Mouse (Mus musculus) heart, embryonic 15.5 days (tissue): ENCODE measurements at regions not wholly inside any gene's neighbourhood (a gene's known extent, or its start where the extent isn't known, plus 50 kb on each side); places are given as distances from the start of the nearest gene placed in this dataset.
A peak's percentile ranks its signal among the peaks of the same experiment; 100 is the strongest.

Experiments used
- ATAC-seq: fragments of 200-750 bp; cut with Nextera tagmentation; replicated peaks from 2 replicates; pipeline ENCODE4 v1.8.0; 2017; ENCODE audit warnings: low read depth, moderate TSS enrichment; ENCODE audit not compliant: insufficient number of reproducible peaks, insufficient read depth, low FRiP score
- H3K27ac ChIP-seq: fragments of 300-500 bp; sonication (generic); 2 replicates; pipeline ENCODE4 v1.5.1; 2015; ENCODE audit warnings: mild to moderate bottlenecking, inconsistent platforms
- H3K27me3 ChIP-seq: fragments of 300-500 bp; sonication (generic); 2 replicates; pipeline ENCODE4 v1.6.1; 2015; ENCODE audit warnings: inconsistent platforms
- H3K36me3 ChIP-seq: fragments of 300-500 bp; sonication (generic); 2 replicates; pipeline ENCODE4 v1.6.1; 2015; ENCODE audit warnings: mild to moderate bottlenecking, inconsistent platforms
- H3K4me1 ChIP-seq: fragments of 300-500 bp; sonication (generic); replicated peaks from 2 replicates; pipeline ENCODE4 v1.6.1; 2015; ENCODE audit warnings: inconsistent platforms
- H3K4me2 ChIP-seq: fragments of 300-500 bp; sonication (generic); 2 replicates; pipeline ENCODE4 v1.6.1; 2015; ENCODE audit warnings: inconsistent platforms, mild to moderate bottlenecking, moderate library complexity
- H3K4me3 ChIP-seq: fragments of 300-500 bp; sonication (generic); 2 replicates; pipeline ENCODE4 v1.5.1; 2015; ENCODE audit warnings: mild to moderate bottlenecking, inconsistent platforms
- H3K9ac ChIP-seq: fragments of 300-500 bp; sonication (generic); 2 replicates; pipeline ENCODE4 v1.6.1; 2015; ENCODE audit warnings: mild to moderate bottlenecking, inconsistent platforms
- H3K9me3 ChIP-seq: fragments of 300-500 bp; sonication (generic); replicated peaks from 2 replicates; pipeline ENCODE4 v1.6.1; 2016; ENCODE audit warnings: inconsistent platforms
- WGBS: fragments of 180-500 bp; shearing (Covaris S2); methylation state at CpG from one replicate; pipeline ENCODE4 v1.1.7; 2015; ENCODE audit warnings: mixed read lengths; 5-methylcytosine and 5-hydroxymethylcytosine counted together

- Histone ChIP-seq H3K36me3 (no peaks in the 10 kb centered on the region), H3K4me2 (no peak overlapping the region), H3K9ac (no peak overlapping the region), H3K9me3 (no peaks in the 10 kb centered on the region), H3K27ac (no peak overlapping the region), H3K4me1 (no peaks in the 10 kb centered on the region), H3K27me3 (no peaks in the 10 kb centered on the region), H3K4me3 (no peak overlapping the region)
- WGBS, result 89% methylated on average over 6 of the region's 6 CpGs
- ATAC-seq, result no peak
These were observed 562.4 kb downstream of the Nebl start for GRCm38 (mm10) chr2:17168896-17169295.

DNA sequence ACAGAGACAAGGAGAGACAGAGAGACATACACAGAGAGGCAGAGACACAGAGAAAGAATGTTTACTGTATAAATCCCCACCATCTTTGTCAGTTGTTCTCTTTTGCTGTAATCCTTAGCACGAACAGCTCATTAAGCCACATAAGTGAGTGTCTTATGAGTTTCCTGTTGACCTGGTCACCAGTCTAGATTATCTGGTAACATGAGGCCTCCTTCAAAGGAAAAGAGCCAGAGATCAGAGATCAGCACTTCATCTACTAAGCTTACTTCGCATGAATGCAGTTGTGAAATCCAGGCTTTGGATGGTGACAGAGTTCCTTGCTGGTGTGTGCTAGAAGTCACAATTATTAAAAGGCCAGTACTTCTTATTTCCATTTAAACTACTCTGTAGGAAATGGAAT is 566.2 kb downstream of the Nebl start:
- H3K27me3 ChIP-seq, result no peaks in the 10 kb centered on the region
- no peaks in the 10 kb centered on the region for H3K4me1 ChIP-seq
- ATAC-seq, result no peak
- no peaks in the 10 kb centered on the region for H3K9me3 ChIP-seq
- H3K36me3 ChIP-seq, result no peaks in the 10 kb centered on the region
- no peak overlapping the region for H3K9ac ChIP-seq
- no peak overlapping the region for H3K4me2 ChIP-seq
- no peak overlapping the region for H3K4me3 ChIP-seq
- 41% methylated on average over 2 of the region's 2 CpGs for WGBS
- no peak overlapping the region for H3K27ac ChIP-seq

DNA sequence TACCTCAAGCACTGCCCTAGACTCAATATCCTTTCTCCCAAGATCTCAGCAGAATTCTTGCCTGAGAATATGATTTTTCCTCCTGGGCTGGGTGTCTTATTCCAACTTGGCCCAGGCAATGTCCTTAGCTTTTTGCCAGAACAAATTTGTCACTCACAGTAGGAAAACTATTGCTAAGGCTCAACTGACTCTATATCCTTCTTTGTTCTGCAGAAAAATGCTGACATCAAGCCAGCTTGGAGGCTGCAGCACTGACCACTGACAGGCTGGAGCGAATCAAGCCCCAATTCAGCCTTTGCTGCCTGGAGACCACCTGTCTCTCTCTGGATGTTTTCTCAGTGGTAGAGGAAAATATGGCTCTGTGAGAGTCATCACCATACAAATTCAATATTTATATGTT is 572.8 kb downstream of the Nebl start:
- no peak for ATAC-seq
- Histone ChIP-seq H3K9ac (no peak overlapping the region), H3K27me3 (no peaks in the 10 kb centered on the region), H3K4me1 (no peaks in the 10 kb centered on the region), H3K27ac (no peak overlapping the region), H3K4me2 (no peak overlapping the region), H3K36me3 (no peaks in the 10 kb centered on the region), H3K9me3 (no peaks in the 10 kb centered on the region), H3K4me3 (no peak overlapping the region)
- WGBS, result 71% methylated on average over 1 of the region's 1 CpGs

DNA sequence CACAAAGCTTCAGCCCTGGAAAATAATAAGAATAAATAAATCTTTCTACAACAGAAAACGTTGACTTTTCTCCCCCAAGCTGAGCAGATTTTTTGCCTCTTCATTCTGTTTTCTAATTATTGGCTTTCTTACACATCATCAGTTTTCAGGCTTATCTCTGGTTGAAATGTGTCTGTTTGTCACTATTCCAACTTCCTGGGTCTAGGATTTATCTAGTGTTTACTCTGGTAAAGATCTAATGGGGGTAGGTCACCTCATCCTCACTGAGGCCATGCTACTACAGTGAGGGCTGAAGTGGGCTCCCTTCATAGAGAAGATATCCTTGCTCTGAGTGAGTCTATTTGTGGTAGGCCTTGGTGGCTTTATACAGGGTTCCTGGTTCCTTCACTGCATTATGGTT is 573.9 kb downstream of the Nebl start:
- H3K27me3 ChIP-seq, result no peaks in the 10 kb centered on the region
- H3K4me2 ChIP-seq, result no peak overlapping the region
- H3K27ac ChIP-seq, result no peak overlapping the region
- no peaks in the 10 kb centered on the region for H3K36me3 ChIP-seq
- ATAC-seq, result no peak
- H3K4me1 ChIP-seq, result no peaks in the 10 kb centered on the region
- 47% methylated on average over 1 of the region's 1 CpGs for WGBS
- H3K9me3 ChIP-seq, result no peaks in the 10 kb centered on the region
- H3K4me3 ChIP-seq, result no peak overlapping the region
- no peak overlapping the region for H3K9ac ChIP-seq

GRCm38 (mm10) chr2:17155596-17155995 is 575.7 kb downstream of the Nebl start:
- WGBS, result 68% methylated on average over 2 of the region's 2 CpGs
- H3K36me3 ChIP-seq, result no peaks in the 10 kb centered on the region
- no peak overlapping the region for H3K4me3 ChIP-seq
- 0 out of 2 replicates have a peak, but pooled peaks have one; percentile 22 for ATAC-seq
- no peak overlapping the region for H3K9ac ChIP-seq
- no peaks in the 10 kb centered on the region for H3K4me1 ChIP-seq
- H3K27ac ChIP-seq, result no peak overlapping the region
- no peaks in the 10 kb centered on the region for H3K9me3 ChIP-seq
- H3K27me3 ChIP-seq, result no peaks in the 10 kb centered on the region
- H3K4me2 ChIP-seq, result no peak overlapping the region

GRCm38 (mm10) chr2:17123626-17124025 is 607.6 kb downstream of the Nebl start:
- no peak for ATAC-seq
- Histone ChIP-seq H3K4me3 (no peak overlapping the region), H3K9me3 (no peaks in the 10 kb centered on the region), H3K9ac (no peak overlapping the region), H3K36me3 (no peaks in the 10 kb centered on the region), H3K4me2 (no peak overlapping the region), H3K27me3 (no peaks in the 10 kb centered on the region), H3K4me1 (no peaks in the 10 kb centered on the region), H3K27ac (no peak overlapping the region)
- 78% methylated on average over 4 of the region's 4 CpGs for WGBS

DNA sequence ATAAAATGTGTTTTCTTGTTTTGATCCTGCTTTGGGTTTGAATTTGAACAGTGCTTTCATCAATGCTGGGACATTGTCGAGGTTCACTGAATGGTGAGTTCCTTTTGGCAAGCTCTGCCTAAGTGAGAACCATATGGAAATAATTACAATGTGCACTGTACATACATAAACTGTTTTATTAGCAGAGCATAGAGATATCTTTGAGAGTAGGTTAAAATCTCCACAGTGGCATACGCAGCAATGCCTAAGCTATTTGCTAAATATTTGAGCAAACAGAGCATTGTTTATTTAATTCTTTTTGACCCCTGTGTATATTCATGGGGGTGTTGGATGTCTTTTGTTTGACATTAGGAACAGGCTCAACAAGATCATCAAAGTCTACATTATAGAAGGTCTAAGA is 614.0 kb downstream of the Nebl start:
- Histone ChIP-seq H3K4me3 (no peak overlapping the region), H3K27ac (no peak overlapping the region), H3K4me2 (no peak overlapping the region), H3K36me3 (no peaks in the 10 kb centered on the region), H3K4me1 (no peaks in the 10 kb centered on the region), H3K9me3 (no peaks in the 10 kb centered on the region), H3K27me3 (no peaks in the 10 kb centered on the region), H3K9ac (no peak overlapping the region)
- ATAC-seq, result no peak
- 62% methylated on average over 2 of the region's 2 CpGs for WGBS

GRCm38 (mm10) chr2:17111177-17111576 is 620.1 kb downstream of the Nebl start:
- whole genome bisulfite sequencing, result 29% methylated on average over 1 of the region's 1 CpGs
- Histone ChIP-seq H3K4me2 (no peak overlapping the region), H3K36me3 (no peaks in the 10 kb centered on the region), H3K27me3 (no peaks in the 10 kb centered on the region), H3K9ac (no peak overlapping the region), H3K27ac (no peak overlapping the region), H3K4me3 (no peak overlapping the region), H3K4me1 (no peaks in the 10 kb centered on the region), H3K9me3 (no peaks in the 10 kb centered on the region)
- ATAC-seq, result no peak

- ATAC-seq, result no peak
- H3K4me1 ChIP-seq, result no peaks in the 10 kb centered on the region
- H3K36me3 ChIP-seq, result no peaks in the 10 kb centered on the region
- H3K27me3 ChIP-seq, result no peaks in the 10 kb centered on the region
- no peak overlapping the region for H3K9ac ChIP-seq
- no peak overlapping the region for H3K4me2 ChIP-seq
- H3K9me3 ChIP-seq, result peaks cover 14% of the 10 kb centered on the region
- no peak overlapping the region for H3K4me3 ChIP-seq
- H3K27ac ChIP-seq, result no peak overlapping the region
These were observed 630.1 kb downstream of the Nebl start for GRCm38 (mm10) chr2:17101161-17101560.

- 0 out of 2 replicates have a peak, but pooled peaks cover 3% of the 10 kb centered on the region for H3K4me1 ChIP-seq
- H3K9me3 ChIP-seq, result peaks cover 14% of the 10 kb centered on the region
- no peak overlapping the region for H3K4me3 ChIP-seq
- WGBS, result 69% methylated on average over 20 of the region's 20 CpGs
- no peaks in the 10 kb centered on the region for H3K36me3 ChIP-seq
- H3K27ac ChIP-seq, result no peak overlapping the region
- no peaks in the 10 kb centered on the region for H3K27me3 ChIP-seq
- no peak overlapping the region for H3K9ac ChIP-seq
- H3K4me2 ChIP-seq, result no peak overlapping the region
- ATAC-seq, result no peak
These were observed 633.7 kb downstream of the Nebl start for GRCm38 (mm10) chr2:17097546-17097945.

- H3K4me1 ChIP-seq, result 0 out of 2 replicates have a peak, but pooled peaks cover 3% of the 10 kb centered on the region
- no peaks in the 10 kb centered on the region for H3K9me3 ChIP-seq
- H3K36me3 ChIP-seq, result no peaks in the 10 kb centered on the region
- H3K27me3 ChIP-seq, result no peaks in the 10 kb centered on the region
- no peak for ATAC-seq
- no peak overlapping the region for H3K4me3 ChIP-seq
- WGBS, result 21% methylated on average over 1 of the region's 1 CpGs
- no peak overlapping the region for H3K27ac ChIP-seq
- no peak overlapping the region for H3K4me2 ChIP-seq
- H3K9ac ChIP-seq, result no peak overlapping the region
These were observed 639.8 kb downstream of the Nebl start for GRCm38 (mm10) chr2:17091454-17091853.

DNA sequence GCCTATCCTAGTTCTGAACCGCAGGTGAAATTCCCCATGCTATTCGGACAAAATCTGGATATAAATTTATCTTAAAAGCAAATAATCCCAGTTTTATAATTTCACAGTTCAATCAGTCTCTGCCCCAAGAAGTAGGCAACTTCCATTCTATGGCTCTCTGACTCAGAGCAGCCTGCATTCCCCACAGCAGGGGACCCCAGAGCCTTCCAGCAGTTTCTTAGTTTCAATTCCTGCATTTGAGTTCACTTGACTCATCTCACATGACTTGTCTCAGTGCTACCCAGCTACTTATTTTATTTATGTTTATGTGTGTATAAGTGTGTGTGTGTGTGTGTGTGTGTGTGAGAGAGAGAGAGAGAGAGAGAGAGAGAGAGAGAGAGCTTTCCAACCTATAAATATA is 650.0 kb downstream of the Nebl start:
- ATAC-seq, result no peak
- no peak overlapping the region for H3K9ac ChIP-seq
- H3K4me3 ChIP-seq, result no peak overlapping the region
- H3K27ac ChIP-seq, result no peak overlapping the region
- 82% methylated on average over 2 of the region's 2 CpGs for WGBS
- H3K36me3 ChIP-seq, result no peaks in the 10 kb centered on the region
- no peaks in the 10 kb centered on the region for H3K9me3 ChIP-seq
- H3K27me3 ChIP-seq, result no peaks in the 10 kb centered on the region
- no peaks in the 10 kb centered on the region for H3K4me1 ChIP-seq
- no peak overlapping the region for H3K4me2 ChIP-seq
